Mouse (Mus musculus) brown adipose tissue, adult 24 weeks (tissue): ENCODE data around the gene Ltbp4. TPM values are rescaled to one million over a fixed set of nuclear protein-coding genes. Genes with fewer than 3 reads are reported as not detected.

Experiments
- H3K27ac ChIP-seq: fragments of 200-500 bp; replicated peaks from 2 replicates; pipeline ENCODE4 v1.5.1; 2012; ENCODE audit warnings: low read depth, mild to moderate bottlenecking, low read length
- H3K4me1 ChIP-seq: fragments of 200-500 bp; 2 replicates; pipeline ENCODE4 v1.6.1; 2012; ENCODE audit warnings: low read length, mixed read lengths; ENCODE audit not compliant: control insufficient read depth, insufficient read depth, insufficient read length
- H3K4me3 ChIP-seq: fragments of 200-500 bp; 2 replicates; pipeline ENCODE4 v1.5.1; 2012; ENCODE audit warnings: low read depth, mild to moderate bottlenecking, low read length, moderate library complexity; ENCODE audit not compliant: insufficient read depth
- polyA plus RNA-seq: library from polyadenylated mRNA; stranded (reverse); fragments of >200 nt; gene quantifications from 2 replicates; pipeline ENCODE4 v1.2.4, GENCODE M21; 2012; ENCODE audit not compliant: missing spikeins, insufficient read depth, insufficient read length

Gene Ltbp4
- polyA plus RNA-seq, 1 experiment: 25.9 TPM

DNA sequence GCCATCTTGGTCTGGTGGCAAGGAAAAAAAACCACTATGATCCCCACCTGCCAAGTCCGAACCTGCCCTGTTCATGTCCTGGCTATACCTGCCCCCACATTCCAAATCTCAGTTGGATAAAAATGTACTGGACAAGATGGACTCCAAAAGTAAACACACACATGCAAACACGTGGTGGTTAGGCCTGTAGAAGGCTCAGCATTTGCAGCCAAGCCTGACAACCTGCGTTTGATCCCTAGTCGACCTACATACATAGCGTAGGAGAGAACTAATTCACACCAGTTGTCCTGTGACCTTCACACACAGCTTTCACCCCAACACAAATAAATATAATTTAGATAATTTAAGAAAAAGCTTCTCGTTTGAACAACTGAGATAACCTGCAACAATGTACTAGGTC lies 23.3 kb upstream of the Ltbp4 start:
- H3K27ac ChIP-seq: no peak overlapping the region
- H3K4me1 ChIP-seq: peaks cover 2% of the 10 kb centered on the region; the same call in 1 of the 2 replicates
- H3K4me3 ChIP-seq: no peak overlapping the region

DNA sequence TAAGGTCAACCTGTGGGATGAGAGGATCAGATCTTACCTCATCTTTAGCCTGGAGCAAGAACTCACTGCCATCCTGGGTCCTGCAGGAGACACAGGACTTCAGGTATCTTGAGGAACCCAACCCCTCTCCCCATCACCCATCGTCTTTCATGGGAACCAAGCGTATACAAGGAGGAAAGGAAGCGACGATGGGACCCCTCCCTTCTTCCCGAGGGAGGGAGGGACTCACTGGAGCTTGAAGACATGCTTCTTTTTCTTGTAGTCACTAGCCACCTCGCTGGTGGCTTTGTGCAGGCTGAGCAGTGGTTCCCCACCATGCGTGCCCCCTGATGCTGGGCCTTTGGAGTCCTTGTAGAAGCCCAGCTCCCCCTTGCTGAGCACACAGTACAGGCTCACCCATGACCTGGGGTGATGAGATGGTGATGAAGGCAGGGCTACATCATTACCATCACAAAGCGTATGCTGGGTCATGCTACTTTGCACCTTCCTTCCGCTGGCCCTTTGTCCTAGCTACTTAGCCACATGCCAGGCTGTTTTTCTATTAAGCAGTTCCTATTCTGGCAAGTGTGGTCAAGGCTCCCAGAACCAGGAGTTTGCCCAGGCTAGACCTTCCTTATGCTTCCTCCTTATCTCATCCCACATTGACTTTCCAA lies 22.3 kb upstream of the Ltbp4 start:
- H3K4me1 ChIP-seq: peaks cover 2% of the 10 kb centered on the region; the same call in 1 of the 2 replicates
- no peak overlapping the region for H3K4me3 ChIP-seq
- no peak overlapping the region for H3K27ac ChIP-seq

DNA sequence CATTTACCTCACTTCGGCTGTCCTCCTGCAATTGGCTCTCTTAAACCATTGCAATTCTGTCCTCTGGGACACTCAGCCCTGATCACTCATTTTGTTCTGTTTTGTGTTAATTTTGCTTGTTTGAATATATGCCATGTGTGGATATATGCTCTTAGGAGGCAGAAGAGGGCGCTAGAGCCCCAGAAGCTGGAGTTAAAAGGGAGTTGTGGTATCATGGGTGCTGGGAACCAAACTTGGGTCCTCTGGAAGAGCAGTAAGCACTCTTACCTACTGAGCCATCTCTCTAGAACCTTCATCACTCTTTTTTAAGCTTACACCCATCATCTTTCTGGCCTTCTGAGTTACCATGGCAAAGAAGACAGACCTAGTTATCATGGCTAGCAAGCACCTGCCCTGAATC lies 21.7 kb upstream of the Ltbp4 start:
- H3K27ac ChIP-seq: no peak overlapping the region
- no peak overlapping the region for H3K4me3 ChIP-seq
- H3K4me1 ChIP-seq: peaks cover 2% of the 10 kb centered on the region; the same call in 1 of the 2 replicates

DNA sequence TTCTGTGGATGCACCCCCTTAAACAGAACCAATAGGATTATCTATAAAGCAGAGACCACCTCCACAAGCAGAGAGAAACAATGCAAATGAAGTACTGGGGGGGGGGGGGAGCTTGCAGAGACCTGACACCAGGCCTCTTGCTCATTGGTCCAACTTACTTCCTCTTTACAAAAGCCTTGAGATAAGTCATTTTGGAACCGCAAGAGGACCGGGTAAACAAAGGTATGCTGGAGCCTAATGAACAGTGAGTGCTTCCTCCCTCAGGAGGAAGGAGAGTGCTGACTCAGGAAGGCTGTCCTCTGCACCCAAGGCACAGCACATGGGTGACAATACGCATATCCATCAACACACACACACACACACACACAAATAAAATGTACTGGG lies 20.1 kb upstream of the Ltbp4 start:
- Histone ChIP-seq H3K4me1 (peaks cover 2% of the 10 kb centered on the region; the same call in 1 of the 2 replicates), H3K4me3 (peak overlapping the region; percentile 53; the same call in 1 of the 2 replicates), H3K27ac (0 out of 2 replicates have a peak overlapping the region, but pooled peaks have one; percentile 92)

- Histone ChIP-seq H3K4me1 (peaks cover 2% of the 10 kb centered on the region; the same call in 1 of the 2 replicates), H3K4me3 (peak within 1 kb of the TSS; percentile 53), H3K27ac (peak within 1 kb of the TSS; percentile 92)
Measured at GRCm38 (mm10) chr7:27356861-27357594, 19.5 kb upstream of the Ltbp4 start, which contains the start of gene Gm20479. Gene Gm20479 (minus strand): TSS chr7:27357419.

DNA sequence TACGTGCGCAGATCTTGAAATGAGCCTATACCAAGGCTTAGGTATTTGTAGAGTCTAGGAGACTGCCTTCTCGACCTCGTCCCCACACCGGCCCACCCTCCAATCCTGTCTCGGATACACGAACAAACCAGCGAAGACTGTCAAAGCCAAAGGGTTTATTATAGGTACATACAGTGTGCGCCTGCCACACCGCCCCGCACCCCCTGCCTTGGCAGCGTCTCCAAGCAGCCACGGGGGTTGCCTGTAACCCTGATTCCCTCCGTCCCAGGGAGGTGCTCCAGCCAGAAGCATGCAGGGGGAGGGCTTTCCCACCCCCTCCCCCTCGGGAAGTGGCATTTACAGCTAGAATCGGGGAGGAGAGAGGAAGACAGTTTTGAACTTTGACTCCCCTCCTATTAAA lies 18.8 kb upstream of the Ltbp4 start:
- Histone ChIP-seq H3K27ac (peak overlapping the region; percentile 9), H3K4me1 (peaks cover 2% of the 10 kb centered on the region; the same call in 1 of the 2 replicates), H3K4me3 (peak overlapping the region; percentile 53)

- Histone ChIP-seq H3K4me3 (peak within 1 kb of the TSS; percentile 67), H3K4me1 (peaks cover 2% of the 10 kb centered on the region; the same call in 1 of the 2 replicates), H3K27ac (peak within 1 kb of the TSS; percentile 92)
Measured at GRCm38 (mm10) chr7:27355745-27356240, 18.3 kb upstream of the Ltbp4 start, which contains the start of gene Shkbp1. Gene Shkbp1 (minus strand): TSS chr7:27356019.

GRCm38 (mm10) chr7:27355261-27355660 lies 17.8 kb upstream of the Ltbp4 start:
- H3K4me1 ChIP-seq: peaks cover 2% of the 10 kb centered on the region; the same call in 1 of the 2 replicates
- H3K27ac ChIP-seq: no peak overlapping the region
- H3K4me3 ChIP-seq: peak overlapping the region; percentile 67

DNA sequence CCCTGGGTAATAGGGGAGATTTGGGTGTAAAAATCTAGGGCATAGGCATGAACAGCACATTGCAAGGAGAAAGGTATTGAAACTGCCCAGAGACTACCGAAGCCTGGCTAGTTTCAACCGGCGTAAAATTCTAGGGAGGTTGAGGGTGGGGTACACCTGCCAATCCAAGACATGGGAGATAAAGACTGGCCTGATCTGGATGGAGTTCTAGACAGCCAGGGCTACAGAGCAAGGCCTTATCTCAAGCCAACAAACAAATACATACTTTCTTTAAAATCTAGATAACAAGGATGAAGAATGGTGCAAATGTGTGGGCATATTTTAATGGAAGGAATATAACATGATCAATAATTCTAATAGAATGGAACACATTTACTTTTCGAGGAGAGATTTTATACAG lies 17.3 kb upstream of the Ltbp4 start:
- Histone ChIP-seq H3K4me1 (peaks cover 2% of the 10 kb centered on the region; the same call in 1 of the 2 replicates), H3K4me3 (peak overlapping the region; percentile 67; the same call in 1 of the 2 replicates), H3K27ac (no peak overlapping the region)

GRCm38 (mm10) chr7:27354144-27354543 lies 16.7 kb upstream of the Ltbp4 start:
- no peak overlapping the region for H3K4me3 ChIP-seq
- peaks cover 2% of the 10 kb centered on the region; the same call in 1 of the 2 replicates for H3K4me1 ChIP-seq
- no peak overlapping the region for H3K27ac ChIP-seq

DNA sequence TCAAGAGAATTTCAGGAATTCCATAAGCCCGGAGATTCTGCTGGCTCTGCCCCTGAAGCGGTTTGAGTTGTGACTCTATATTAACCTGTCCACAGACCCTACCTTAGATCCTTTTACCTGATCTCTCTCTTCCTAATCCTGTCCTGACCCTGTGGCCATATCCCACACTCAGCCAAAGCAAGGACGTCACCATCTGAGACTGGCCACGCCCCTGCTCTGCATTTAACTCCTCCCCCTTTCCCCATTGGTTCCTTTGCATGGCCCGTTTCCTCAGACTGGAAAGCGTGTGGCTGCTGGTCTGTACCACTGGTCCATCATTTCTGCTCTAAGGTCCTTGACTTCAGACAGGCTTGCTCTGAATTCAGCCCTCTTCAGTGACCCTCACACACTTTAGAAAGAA lies 8.0 kb upstream of the Ltbp4 start:
- H3K27ac ChIP-seq: no peak overlapping the region
- no peak overlapping the region for H3K4me3 ChIP-seq
- no peaks in the 10 kb centered on the region for H3K4me1 ChIP-seq

DNA sequence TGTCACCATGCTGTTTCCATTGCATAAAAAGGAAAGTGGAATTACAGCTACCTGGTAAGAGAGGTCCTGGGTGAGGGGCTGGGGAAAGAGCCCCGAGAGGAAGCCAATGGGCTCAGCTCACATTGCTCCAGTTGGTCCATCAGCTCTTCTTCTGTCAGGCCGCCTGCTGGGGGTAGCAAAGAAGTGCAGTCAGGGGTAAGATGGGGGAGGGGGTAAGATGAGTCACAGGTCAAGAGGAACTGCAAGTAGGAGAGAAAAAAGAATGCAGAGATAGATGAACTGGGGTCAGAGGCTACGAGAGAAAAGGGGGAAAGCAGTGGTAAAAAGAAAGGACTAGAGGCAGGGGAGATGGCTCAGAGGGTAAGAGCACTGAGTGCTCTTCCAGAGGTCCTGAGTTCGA lies 5.1 kb upstream of the Ltbp4 start:
- no peak overlapping the region for H3K4me3 ChIP-seq

GRCm38 (mm10) chr7:27339519-27339918 lies 2.0 kb upstream of the Ltbp4 start:
- Histone ChIP-seq H3K4me3 (no peak overlapping the region), H3K4me1 (no peaks in the 10 kb centered on the region), H3K27ac (no peak overlapping the region)

More for the DNA sequence above, 5.1 kb upstream of the Ltbp4 start:
- Histone ChIP-seq H3K27ac (no peak overlapping the region), H3K4me1 (no peaks in the 10 kb centered on the region)

DNA sequence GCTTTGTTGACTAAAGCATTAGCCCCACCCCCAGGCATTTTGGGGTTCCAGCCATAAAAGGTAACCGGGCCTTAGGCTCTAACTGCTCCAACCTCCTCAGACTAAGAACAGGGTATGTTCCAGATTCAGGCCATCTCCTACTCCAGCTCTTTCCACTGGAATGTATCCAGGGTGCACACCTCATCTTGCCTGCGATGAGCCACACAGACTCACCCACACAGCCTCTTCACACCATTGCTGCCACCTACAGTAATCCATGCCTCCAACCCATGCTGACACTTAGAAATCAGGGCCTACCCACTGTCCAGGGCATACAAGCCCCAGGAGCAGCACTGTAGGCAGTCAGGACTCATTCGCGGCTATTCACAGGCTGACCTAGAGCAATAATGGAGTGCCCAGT lies 1.6 kb upstream of the Ltbp4 start:
- H3K4me1 ChIP-seq: no peaks in the 10 kb centered on the region
- H3K4me3 ChIP-seq: no peak overlapping the region
- no peak overlapping the region for H3K27ac ChIP-seq
